Mouse (Mus musculus) gastrocnemius, postnatal 4 days (tissue): ENCODE data around the gene Sox18. TPM values are rescaled to one million over a fixed set of nuclear protein-coding genes. Genes with fewer than 3 reads are reported as not detected.

Source experiments
- DNase-seq, 2 experiments: peaks; one replicate each; pipeline ENCODE4 v3.0.0; 2021 to 2022; ENCODE audit warnings: low spot score in 2 of 2, mixed read lengths in 2 of 2
- total RNA-seq, 2 experiments: library from RNA; stranded (reverse); gene quantifications; 2 replicates each; pipeline ENCODE4 v1.2.3; 2021

Sox18 gene
- total RNA-seq, 2 experiments from 2014 or later = 33.9 to 34.4 TPM

- DNase-seq = no peak
Measured at GRCm38 (mm10) chr2:181653523-181653922, 17.9 kb downstream of the Sox18 start.

GRCm38 (mm10) chr2:181653065-181653464 is 18.4 kb downstream of the Sox18 start:
- no peak for DNase-seq

- DNase-seq = no peak
Measured at GRCm38 (mm10) chr2:181648926-181649325, 22.5 kb downstream of the Sox18 start.

- no peak for DNase-seq
Measured at GRCm38 (mm10) chr2:181646626-181647472, 24.6 kb downstream of the Sox18 start.

- no peak for DNase-seq
Measured at GRCm38 (mm10) chr2:181645666-181646065, 25.8 kb downstream of the Sox18 start.

GRCm38 (mm10) chr2:181644361-181644760 is 27.1 kb downstream of the Sox18 start:
- peak in 1 of 2 experiments; percentile 30 for DNase-seq

- no peak for DNase-seq
Measured at GRCm38 (mm10) chr2:181635865-181636264, 35.6 kb downstream of the Sox18 start.

GRCm38 (mm10) chr2:181632624-181633023 is 38.8 kb downstream of the Sox18 start:
- DNase-seq = no peak

- no peak for DNase-seq
Measured at GRCm38 (mm10) chr2:181628471-181628870, 43.0 kb downstream of the Sox18 start.

- no peak for DNase-seq
Measured at GRCm38 (mm10) chr2:181623401-181623800, 48.0 kb downstream of the Sox18 start.

Other genes starting within 250 kb of the Sox18 start
- gene Zbtb46, start 212.2 kb downstream of the Sox18 start, total RNA-seq = 10 to 100 TPM; 10.1 to 12.0 TPM
- gene Abhd16b, start 178.4 kb downstream of the Sox18 start, total RNA-seq = not detected
- gene Tpd52l2, start 174.5 kb downstream of the Sox18 start, total RNA-seq = 10 to 100 TPM; 86.8 to 93.0 TPM
- 10 to 100 TPM; 84.7 to 88.0 TPM for gene Dnajc5, start 151.2 kb downstream of the Sox18 start, total RNA-seq
- gene Uckl1, start 86.7 kb downstream of the Sox18 start, total RNA-seq = 10 to 100 TPM; 40.2 to 49.9 TPM
- 10 to 100 TPM; 41.9 to 43.9 TPM for gene Prpf6, start 79.8 kb downstream of the Sox18 start, total RNA-seq
- gene Zfp512b, start 78.8 kb downstream of the Sox18 start, total RNA-seq = 10 to 100 TPM; 49.8 to 51.4 TPM
- gene Samd10, start 72.4 kb downstream of the Sox18 start, total RNA-seq = 1 to 10 TPM; 1.7 to 1.9 TPM
- gene Gm29797, start 14.6 kb downstream of the Sox18 start, total RNA-seq = under 1 TPM in 1 of 2 experiments, not detected in 1; 0.36 TPM
- gene Tcea2, start 8.7 kb upstream of the Sox18 start, total RNA-seq = 1 to 10 TPM; 7.5 to 9.7 TPM
- gene Rgs19, start 22.3 kb upstream of the Sox18 start, total RNA-seq = 10 to 100 TPM; 16.4 to 20.1 TPM
- not detected for gene Lkaaear1, start 26.8 kb upstream of the Sox18 start, total RNA-seq
- gene Oprl1, start 43.4 kb upstream of the Sox18 start, total RNA-seq = not detected
- under 1 TPM in 1 of 2 experiments, not detected in 1; 0.29 TPM for gene Myt1, start 91.7 kb upstream of the Sox18 start, total RNA-seq
- gene Pcmtd2, start 166.2 kb upstream of the Sox18 start, total RNA-seq = 10 to 100 TPM; 26.2 to 28.5 TPM
- gene Polr3k, start 192.7 kb upstream of the Sox18 start, total RNA-seq = 10 to 100 TPM; 12.4 to 13.2 TPM